Mouse (Mus musculus): ENCODE measurements around the gene Srp9. TPM values are rescaled to one million over a fixed set of nuclear protein-coding genes. Genes with fewer than 3 reads are reported as not detected.
A peak's percentile ranks its signal among the peaks of the same experiment; 100 is the strongest.

Gene Srp9
- total and polyA plus RNA-seq, 3 experiments = 29.4 to 47.6 (median 40.5) TPM

GRCm38 (mm10) chr1:182091746-182092412 lies 32.7 kb upstream of the Srp9 start:
- intact Hi-C loops (cut with DNase I) = no loop called here
- WGBS = 96% methylated on average over 13 of the region's 13 CpGs
- peaks cover 24% of the 10 kb centered on the region for H3K4me1 ChIP-seq (ENCODE audit: control insufficient read depth, insufficient read depth, low read length)

GRCm38 (mm10) chr1:182092413-182092800 lies 32.1 kb upstream of the Srp9 start:
- Histone ChIP-seq H3K27ac (no peak overlapping the region), H3K79me2 (replicated peaks; ENCODE audit: control insufficient read depth, insufficient read depth, low read length) (no peaks in the 10 kb centered on the region), H3K27me3 (ENCODE audit: control insufficient read depth, insufficient read depth, low read length) (no peaks in the 10 kb centered on the region), H3K4me3 (no peak overlapping the region), H3K9ac (ENCODE audit: low read depth, low read length) (no peak overlapping the region), H3K36me3 (ENCODE audit: control insufficient read depth, insufficient read depth, low read length) (no peaks in the 10 kb centered on the region), H3K4me1 (ENCODE audit: control insufficient read depth, insufficient read depth, low read length) (peaks cover 24% of the 10 kb centered on the region)
- 66% methylated on average over 5 of the region's 5 CpGs for WGBS
- TF ChIP-seq POLR2A (IDR thresholded peaks at IDR 0.05; ENCODE audit: insufficient read depth, low read depth, low read length) = no peak
- no peak for TF ChIP-seq CTCF (IDR thresholded peaks at IDR 0.05)
- no peak for TF ChIP-seq EP300 (IDR thresholded peaks at IDR 0.05; ENCODE audit: insufficient read depth, low read depth, low read length)
- intact Hi-C loops (cut with DNase I) = no loop called here
- DNase-seq = no peak

More at GRCm38 (mm10) chr1:182091746-182092412, 32.7 kb upstream of the Srp9 start:
- no peak overlapping the region for H3K9ac ChIP-seq (ENCODE audit: low read depth, low read length)
- TF ChIP-seq POLR2A (IDR thresholded peaks at IDR 0.05; ENCODE audit: insufficient read depth, low read depth, low read length) = no peak
- no peak for TF ChIP-seq CTCF (IDR thresholded peaks at IDR 0.05)
- no peak for TF ChIP-seq EP300 (IDR thresholded peaks at IDR 0.05; ENCODE audit: insufficient read depth, low read depth, low read length)
- H3K27ac ChIP-seq = no peak overlapping the region
- DNase-seq = no peak
- H3K27me3 ChIP-seq (ENCODE audit: control insufficient read depth, insufficient read depth, low read length) = no peaks in the 10 kb centered on the region
- no peaks in the 10 kb centered on the region for H3K36me3 ChIP-seq (ENCODE audit: control insufficient read depth, insufficient read depth, low read length)
- H3K4me3 ChIP-seq = no peak overlapping the region
- H3K79me2 ChIP-seq (replicated peaks; ENCODE audit: control insufficient read depth, insufficient read depth, low read length) = no peaks in the 10 kb centered on the region

GRCm38 (mm10) chr1:182093407-182093806 lies 31.1 kb upstream of the Srp9 start:
- Histone ChIP-seq H3K36me3 (ENCODE audit: control insufficient read depth, insufficient read depth, low read length) (no peaks in the 10 kb centered on the region), H3K79me2 (replicated peaks; ENCODE audit: control insufficient read depth, insufficient read depth, low read length) (no peaks in the 10 kb centered on the region), H3K27me3 (ENCODE audit: control insufficient read depth, insufficient read depth, low read length) (no peaks in the 10 kb centered on the region), H3K4me3 (no peak overlapping the region), H3K27ac (no peak overlapping the region), H3K4me1 (ENCODE audit: control insufficient read depth, insufficient read depth, low read length) (peaks cover 19% of the 10 kb centered on the region), H3K9ac (ENCODE audit: low read depth, low read length) (no peak overlapping the region)
- DNase-seq = peak in 1 of 2 experiments; percentile 36
- 89% methylated on average over 5 of the region's 5 CpGs for WGBS
- intact Hi-C loops (cut with DNase I) = no loop called here
- TF ChIP-seq CTCF (IDR thresholded peaks at IDR 0.05) (no peak), POLR2A (IDR thresholded peaks at IDR 0.05; ENCODE audit: insufficient read depth, low read depth, low read length) (no peak), EP300 (IDR thresholded peaks at IDR 0.05; ENCODE audit: insufficient read depth, low read depth, low read length) (no peak)

- no peak for DNase-seq
- no peaks in the 10 kb centered on the region for H3K79me2 ChIP-seq (replicated peaks; ENCODE audit: control insufficient read depth, insufficient read depth, low read length)
- H3K27me3 ChIP-seq (ENCODE audit: control insufficient read depth, insufficient read depth, low read length) = no peaks in the 10 kb centered on the region
- intact Hi-C loops (cut with DNase I) = no loop called here
- H3K9ac ChIP-seq (ENCODE audit: low read depth, low read length) = no peak overlapping the region
- no peak overlapping the region for H3K27ac ChIP-seq
- 64% methylated on average over 15 of the region's 15 CpGs for WGBS
- no peaks in the 10 kb centered on the region for H3K36me3 ChIP-seq (ENCODE audit: control insufficient read depth, insufficient read depth, low read length)
- H3K4me1 ChIP-seq (ENCODE audit: control insufficient read depth, insufficient read depth, low read length) = peaks cover 11% of the 10 kb centered on the region
- TF ChIP-seq CTCF (IDR thresholded peaks at IDR 0.05) (no peak), POLR2A (IDR thresholded peaks at IDR 0.05; ENCODE audit: insufficient read depth, low read depth, low read length) (no peak), EP300 (IDR thresholded peaks at IDR 0.05; ENCODE audit: insufficient read depth, low read depth, low read length) (no peak)
- no peak overlapping the region for H3K4me3 ChIP-seq
Observed at GRCm38 (mm10) chr1:182094473-182095136, 29.9 kb upstream of the Srp9 start.

GRCm38 (mm10) chr1:182095240-182095741 lies 29.2 kb upstream of the Srp9 start:
- no peak overlapping the region for H3K9ac ChIP-seq (ENCODE audit: low read depth, low read length)
- H3K4me3 ChIP-seq = no peak overlapping the region
- DNase-seq = peak; percentile 21 to 30
- TF ChIP-seq CTCF (IDR thresholded peaks at IDR 0.05) (no peak), EP300 (IDR thresholded peaks at IDR 0.05; ENCODE audit: insufficient read depth, low read depth, low read length) (no peak), POLR2A (IDR thresholded peaks at IDR 0.05; ENCODE audit: insufficient read depth, low read depth, low read length) (no peak)
- 27% methylated on average over 10 of the region's 10 CpGs for WGBS
- H3K27me3 ChIP-seq (ENCODE audit: control insufficient read depth, insufficient read depth, low read length) = no peaks in the 10 kb centered on the region
- H3K4me1 ChIP-seq (ENCODE audit: control insufficient read depth, insufficient read depth, low read length) = peaks cover 7% of the 10 kb centered on the region
- H3K79me2 ChIP-seq (replicated peaks; ENCODE audit: control insufficient read depth, insufficient read depth, low read length) = no peaks in the 10 kb centered on the region
- H3K27ac ChIP-seq = no peak overlapping the region
- intact Hi-C loops (cut with DNase I) = no loop called here
- no peaks in the 10 kb centered on the region for H3K36me3 ChIP-seq (ENCODE audit: control insufficient read depth, insufficient read depth, low read length)

GRCm38 (mm10) chr1:182096707-182097106 lies 27.8 kb upstream of the Srp9 start:
- TF ChIP-seq EP300 (IDR thresholded peaks at IDR 0.05; ENCODE audit: insufficient read depth, low read depth, low read length) (no peak), POLR2A (IDR thresholded peaks at IDR 0.05; ENCODE audit: insufficient read depth, low read depth, low read length) (no peak)
- no peak for DNase-seq
- no peaks in the 10 kb centered on the region for H3K27me3 ChIP-seq (ENCODE audit: control insufficient read depth, insufficient read depth, low read length)
- 78% methylated on average over 5 of the region's 5 CpGs for WGBS
- no peaks in the 10 kb centered on the region for H3K79me2 ChIP-seq (replicated peaks; ENCODE audit: control insufficient read depth, insufficient read depth, low read length)
- peaks cover 5% of the 10 kb centered on the region; the same call in 1 of the 2 replicates for H3K4me1 ChIP-seq (ENCODE audit: control insufficient read depth, insufficient read depth, low read length)
- H3K4me3 ChIP-seq = no peak overlapping the region
- intact Hi-C loops (cut with DNase I) = no loop called here
- no peaks in the 10 kb centered on the region for H3K36me3 ChIP-seq (ENCODE audit: control insufficient read depth, insufficient read depth, low read length)
- no peak overlapping the region for H3K27ac ChIP-seq
- no peak overlapping the region for H3K9ac ChIP-seq (ENCODE audit: low read depth, low read length)

All from heart, adult 2 months (tissue).